Mouse (Mus musculus) spleen, postnatal 4 days (tissue): ENCODE measurements around the gene Npas3.

Source experiments
- DNase-seq, 2 experiments: peaks; one replicate each; pipeline ENCODE4 v3.0.0; 2022; ENCODE audit warnings: low spot score in 2 of 2

Npas3 gene

GRCm38 (mm10) chr12:53694346-53694745, 445.9 kb downstream of the Npas3 start:
- no peak for DNase-seq

GRCm38 (mm10) chr12:53695324-53695723, 446.8 kb downstream of the Npas3 start:
- DNase-seq = no peak

GRCm38 (mm10) chr12:53697645-53698044, 449.2 kb downstream of the Npas3 start:
- no peak for DNase-seq

- DNase-seq = no peak
These were observed 450.2 kb downstream of the Npas3 start for GRCm38 (mm10) chr12:53698483-53699227.

GRCm38 (mm10) chr12:53719896-53720295, 471.4 kb downstream of the Npas3 start:
- no peak for DNase-seq

GRCm38 (mm10) chr12:53722156-53722555, 473.7 kb downstream of the Npas3 start:
- DNase-seq = no peak

GRCm38 (mm10) chr12:53722718-53723698, 474.5 kb downstream of the Npas3 start:
- DNase-seq = no peak

- no peak for DNase-seq
These were observed 480.8 kb downstream of the Npas3 start for GRCm38 (mm10) chr12:53729275-53729674.

GRCm38 (mm10) chr12:53738549-53739292, 490.2 kb downstream of the Npas3 start:
- no peak for DNase-seq

- DNase-seq = no peak
These were observed 498.2 kb downstream of the Npas3 start for GRCm38 (mm10) chr12:53746653-53747052.

GRCm38 (mm10) chr12:53749375-53749774, 500.9 kb downstream of the Npas3 start:
- no peak for DNase-seq

GRCm38 (mm10) chr12:53752281-53753072, 504.0 kb downstream of the Npas3 start:
- DNase-seq = no peak

- DNase-seq = no peak
These were observed 505.0 kb downstream of the Npas3 start for GRCm38 (mm10) chr12:53753368-53753937.

- no peak for DNase-seq
These were observed 505.8 kb downstream of the Npas3 start for GRCm38 (mm10) chr12:53754236-53754635.

- DNase-seq = no peak
These were observed 509.2 kb downstream of the Npas3 start for GRCm38 (mm10) chr12:53757631-53758030.

- DNase-seq = no peak
These were observed 509.9 kb downstream of the Npas3 start for GRCm38 (mm10) chr12:53758356-53758755.

- no peak for DNase-seq
These were observed 515.7 kb downstream of the Npas3 start for GRCm38 (mm10) chr12:53764143-53764542.

- no peak for DNase-seq
These were observed 519.9 kb downstream of the Npas3 start for GRCm38 (mm10) chr12:53768392-53768791.

GRCm38 (mm10) chr12:53771394-53771936, 523.0 kb downstream of the Npas3 start:
- no peak for DNase-seq

GRCm38 (mm10) chr12:53781850-53782552, 533.5 kb downstream of the Npas3 start:
- DNase-seq = no peak
